Mouse (Mus musculus): ENCODE data around the gene Musk. TPM values are rescaled to one million over a fixed set of nuclear protein-coding genes. Genes with fewer than 3 reads are reported as not detected.

Musk gene
- polyA plus RNA-seq, 1 experiment from 2014 or later = not detected

GRCm38 (mm10) chr4:58373599-58373998 is 87.8 kb downstream of the Musk start:
- no peak overlapping the region for H3K27ac ChIP-seq (ENCODE audit: low read length)
- H3K36me3 ChIP-seq (ENCODE audit: control insufficient read depth, insufficient read depth) = no peaks in the 10 kb centered on the region
- no peaks in the 10 kb centered on the region for H3K27me3 ChIP-seq (replicated peaks; ENCODE audit: control insufficient read depth, insufficient read depth, low read length)
- no peak for ATAC-seq
- 91% methylated on average over 10 of the region's 10 CpGs for WGBS
- H3K4me1 ChIP-seq (replicated peaks; ENCODE audit: control insufficient read depth, insufficient read depth, low read length) = no peaks in the 10 kb centered on the region
- no peak overlapping the region for H3K9ac ChIP-seq (replicated peaks; ENCODE audit: low read depth, low read length)
- H3K9me3 ChIP-seq (ENCODE audit: control insufficient read depth, low read length) = no peaks in the 10 kb centered on the region
- H3K4me3 ChIP-seq (replicated peaks; ENCODE audit: low read length) = no peak overlapping the region
- no peak overlapping the region for H3K4me2 ChIP-seq (ENCODE audit: low read length)

DNA sequence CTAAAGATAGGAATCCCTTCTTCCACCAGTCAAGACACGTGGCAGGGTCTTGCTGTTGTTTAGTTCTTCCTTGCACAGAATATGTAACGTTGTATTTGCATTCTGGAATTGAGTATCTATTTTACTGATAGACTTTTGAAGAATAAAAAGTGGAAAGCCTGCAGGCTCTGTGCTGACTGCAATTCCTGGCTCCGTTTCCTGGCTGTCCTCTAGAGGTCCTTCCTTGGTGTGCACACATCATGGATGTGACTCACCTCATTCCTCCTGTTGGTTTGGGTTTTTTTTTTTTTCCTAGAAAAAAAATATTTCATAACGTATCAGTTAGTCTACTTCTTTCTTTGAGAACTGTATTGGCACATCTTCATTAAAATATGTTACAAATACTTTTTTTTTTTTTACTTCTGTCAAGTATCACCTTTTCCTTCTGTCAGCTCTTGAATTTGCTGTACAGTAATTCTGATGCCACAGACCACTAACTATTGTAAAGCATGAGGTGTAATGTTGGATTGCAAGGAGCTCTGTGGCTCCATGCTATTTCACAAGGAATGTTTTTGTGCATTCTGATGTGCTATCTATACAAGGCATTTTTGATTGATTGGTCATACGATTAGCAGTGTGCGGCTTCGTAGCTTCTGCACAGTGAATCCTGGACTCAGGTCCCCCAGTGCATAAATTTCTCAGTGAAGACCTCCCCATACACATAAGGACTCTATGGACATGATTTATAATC is 88.5 kb downstream of the Musk start:
- H3K9me3 ChIP-seq (ENCODE audit: control insufficient read depth, low read length) = no peaks in the 10 kb centered on the region
- ATAC-seq = no peak
- H3K4me3 ChIP-seq (replicated peaks; ENCODE audit: low read length) = no peak overlapping the region
- 88% methylated on average over 7 of the region's 7 CpGs for WGBS
- no peak overlapping the region for H3K4me2 ChIP-seq (ENCODE audit: low read length)
- H3K27ac ChIP-seq (ENCODE audit: low read length) = no peak overlapping the region
- H3K9ac ChIP-seq (replicated peaks; ENCODE audit: low read depth, low read length) = no peak overlapping the region
- no peaks in the 10 kb centered on the region for H3K27me3 ChIP-seq (replicated peaks; ENCODE audit: control insufficient read depth, insufficient read depth, low read length)
- H3K4me1 ChIP-seq (replicated peaks; ENCODE audit: control insufficient read depth, insufficient read depth, low read length) = no peaks in the 10 kb centered on the region
- H3K36me3 ChIP-seq (ENCODE audit: control insufficient read depth, insufficient read depth) = no peaks in the 10 kb centered on the region

DNA sequence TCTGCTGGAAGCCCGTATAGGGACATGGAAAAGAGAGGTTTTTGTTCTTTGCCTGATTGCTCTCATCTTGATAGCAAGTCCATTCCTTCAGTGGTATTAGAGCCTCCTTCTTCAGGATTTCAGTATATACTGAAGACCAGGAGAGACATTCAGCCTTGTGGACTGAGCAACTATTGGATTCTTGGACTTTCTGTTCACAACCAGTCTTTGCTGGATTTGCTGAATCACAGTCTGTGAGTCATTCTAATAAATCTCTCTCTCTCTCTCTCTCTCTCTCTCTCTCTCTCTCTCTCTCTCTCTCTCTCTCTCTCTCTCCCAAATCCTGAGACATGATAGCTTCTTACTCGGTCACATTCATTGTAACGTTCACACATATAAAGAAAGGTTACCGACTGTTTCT is 93.4 kb downstream of the Musk start:
- WGBS = 88% methylated on average over 4 of the region's 4 CpGs
- H3K36me3 ChIP-seq (ENCODE audit: control insufficient read depth, insufficient read depth) = no peaks in the 10 kb centered on the region
- H3K9ac ChIP-seq (replicated peaks; ENCODE audit: low read depth, low read length) = no peak overlapping the region
- H3K4me3 ChIP-seq (replicated peaks; ENCODE audit: low read length) = no peak overlapping the region
- no peaks in the 10 kb centered on the region for H3K27me3 ChIP-seq (replicated peaks; ENCODE audit: control insufficient read depth, insufficient read depth, low read length)
- H3K4me1 ChIP-seq (replicated peaks; ENCODE audit: control insufficient read depth, insufficient read depth, low read length) = no peaks in the 10 kb centered on the region
- no peak for ATAC-seq
- no peak overlapping the region for H3K4me2 ChIP-seq (ENCODE audit: low read length)
- no peaks in the 10 kb centered on the region for H3K9me3 ChIP-seq (ENCODE audit: control insufficient read depth, low read length)
- H3K27ac ChIP-seq (ENCODE audit: low read length) = no peak overlapping the region

DNA sequence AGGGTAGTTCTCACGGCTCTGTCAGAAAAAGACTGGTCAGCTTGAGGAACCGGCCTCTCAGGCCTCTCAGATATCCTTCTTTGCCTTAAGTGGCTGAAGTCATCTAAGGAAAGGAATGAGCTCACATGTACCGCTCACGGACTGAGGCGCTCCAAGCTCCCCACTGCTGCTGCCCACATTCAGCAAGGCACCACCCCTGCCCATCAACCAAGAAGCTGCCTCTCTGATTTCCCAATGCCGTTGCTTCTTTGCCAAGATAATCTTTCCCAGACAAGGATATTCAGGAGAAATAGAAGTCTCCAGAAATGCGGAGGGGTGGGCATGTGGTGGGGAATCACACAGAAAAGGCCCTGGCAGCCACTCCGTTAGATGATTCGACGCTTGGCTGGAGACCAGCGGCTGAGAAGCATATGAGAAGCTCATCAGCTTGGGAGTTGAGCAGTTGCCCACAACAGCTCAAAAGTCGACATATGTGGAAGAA is 115.1 kb downstream of the Musk start:
- Histone ChIP-seq H3K36me3 (ENCODE audit: control insufficient read depth, insufficient read depth) (no peaks in the 10 kb centered on the region), H3K4me3 (replicated peaks; ENCODE audit: low read length) (no peak overlapping the region), H3K27ac (ENCODE audit: low read length) (no peak overlapping the region), H3K9me3 (ENCODE audit: control insufficient read depth, low read length) (no peaks in the 10 kb centered on the region), H3K4me1 (replicated peaks; ENCODE audit: control insufficient read depth, insufficient read depth, low read length) (peaks cover 7% of the 10 kb centered on the region; the same call in 1 of the 2 replicates), H3K27me3 (replicated peaks; ENCODE audit: control insufficient read depth, insufficient read depth, low read length) (no peaks in the 10 kb centered on the region), H3K9ac (replicated peaks; ENCODE audit: low read depth, low read length) (no peak overlapping the region), H3K4me2 (ENCODE audit: low read length) (no peak overlapping the region)
- WGBS = 70% methylated on average over 12 of the region's 12 CpGs
- ATAC-seq = peak; percentile 93

DNA sequence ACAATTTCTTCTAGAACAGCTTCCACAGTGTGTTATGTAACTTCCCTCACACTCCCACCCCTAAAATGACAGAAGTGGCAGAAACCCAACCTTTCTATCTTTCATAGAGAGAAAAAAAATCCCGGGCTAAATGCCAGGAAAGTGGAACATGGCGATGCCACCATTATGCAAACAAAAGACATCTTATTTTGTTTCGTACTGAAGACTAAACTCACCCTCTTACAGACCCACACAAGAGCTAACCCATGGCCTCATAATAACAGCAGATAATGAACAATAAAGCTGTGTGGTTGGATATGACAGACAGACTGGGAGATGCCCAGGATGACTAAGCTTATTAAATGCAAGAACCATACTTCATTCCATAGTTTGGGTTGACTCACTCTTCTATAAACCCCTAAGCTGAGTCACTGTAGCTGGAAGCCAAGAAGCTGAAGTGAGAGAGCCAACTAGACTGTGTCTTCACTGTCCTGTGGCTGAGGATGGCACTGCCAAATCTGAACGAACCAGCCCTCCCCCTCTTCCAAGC is 116.3 kb downstream of the Musk start:
- 0 out of 2 replicates have a peak, but pooled peaks have one; percentile 31 for ATAC-seq
- no peak overlapping the region for H3K4me2 ChIP-seq (ENCODE audit: low read length)
- 60% methylated on average over 4 of the region's 4 CpGs for whole genome bisulfite sequencing

DNA sequence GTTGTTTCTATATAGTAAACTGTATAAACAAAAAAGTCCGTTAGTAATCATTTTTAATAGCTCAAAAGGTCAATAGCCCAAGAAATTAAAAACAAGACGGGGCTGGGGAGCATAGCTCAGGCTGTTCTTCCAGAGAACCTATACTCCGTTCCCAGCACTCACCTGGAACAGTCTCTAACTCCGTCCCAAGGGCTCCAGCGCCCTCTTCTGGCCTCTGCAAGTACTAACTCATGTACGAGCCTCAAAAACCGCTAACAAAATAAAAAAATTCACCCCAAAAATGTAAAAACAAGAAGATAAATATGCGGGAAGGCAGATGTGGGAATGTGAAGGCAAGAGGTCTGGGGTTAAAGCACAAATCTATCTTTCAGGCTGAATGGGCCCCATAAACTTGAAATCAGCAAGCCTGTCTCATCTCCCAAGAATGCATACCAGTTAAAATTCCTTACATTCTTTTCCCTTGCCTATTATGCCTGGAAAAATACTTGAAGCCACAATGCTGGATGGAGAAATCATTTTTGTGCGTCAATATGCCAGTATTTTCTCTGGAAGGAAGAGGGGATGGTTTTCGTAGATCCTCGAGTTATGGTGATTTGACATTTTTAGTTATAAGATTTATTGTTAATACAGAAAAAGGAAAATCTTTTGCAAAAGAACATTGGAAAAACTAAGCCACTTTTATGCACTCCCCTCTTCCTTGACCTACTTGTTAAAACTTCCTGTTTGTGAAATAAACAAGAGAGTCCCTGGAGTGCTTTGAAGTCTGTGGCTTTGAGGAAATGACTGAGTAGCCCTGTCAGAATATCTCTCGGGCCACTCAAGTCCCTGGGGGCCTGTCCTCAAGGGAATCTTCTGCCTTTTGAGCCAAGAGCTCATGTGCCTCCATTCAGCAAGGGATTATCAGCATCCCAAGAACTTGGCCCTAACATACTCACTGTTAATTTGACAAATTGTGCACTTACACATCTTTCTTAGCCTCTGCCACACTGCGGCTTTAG is 127.7 kb downstream of the Musk start:
- ATAC-seq = no peak
- 83% methylated on average over 13 of the region's 13 CpGs for WGBS

More for the DNA sequence above, 116.3 kb downstream of the Musk start:
- no peak overlapping the region for H3K27ac ChIP-seq (ENCODE audit: low read length)
- peaks cover 7% of the 10 kb centered on the region; the same call in 1 of the 2 replicates for H3K4me1 ChIP-seq (replicated peaks; ENCODE audit: control insufficient read depth, insufficient read depth, low read length)
- no peak overlapping the region for H3K9ac ChIP-seq (replicated peaks; ENCODE audit: low read depth, low read length)
- H3K4me3 ChIP-seq (replicated peaks; ENCODE audit: low read length) = no peak overlapping the region
- no peaks in the 10 kb centered on the region for H3K27me3 ChIP-seq (replicated peaks; ENCODE audit: control insufficient read depth, insufficient read depth, low read length)
- H3K9me3 ChIP-seq (ENCODE audit: control insufficient read depth, low read length) = no peaks in the 10 kb centered on the region
- no peaks in the 10 kb centered on the region for H3K36me3 ChIP-seq (ENCODE audit: control insufficient read depth, insufficient read depth)

DNA sequence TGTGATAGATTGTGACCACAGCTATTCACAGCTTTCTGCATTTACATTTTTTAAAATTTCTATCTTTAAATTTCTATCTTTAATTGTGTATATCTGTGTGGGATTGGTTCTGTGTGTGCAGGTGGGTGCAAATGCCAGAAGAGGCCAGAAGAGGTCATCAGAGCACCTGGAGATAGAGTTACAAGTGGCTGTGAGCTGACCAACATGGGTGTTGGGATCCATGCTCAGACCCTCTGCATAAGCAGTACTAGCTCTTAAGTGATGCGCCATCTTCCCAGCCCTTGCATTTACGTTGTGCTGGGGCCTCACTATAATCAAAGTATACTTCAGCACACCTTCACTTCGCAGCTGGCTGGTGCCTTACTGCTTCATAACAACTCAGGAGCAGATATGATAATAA is 129.8 kb downstream of the Musk start:
- Histone ChIP-seq H3K36me3 (ENCODE audit: control insufficient read depth, insufficient read depth) (no peaks in the 10 kb centered on the region), H3K4me2 (ENCODE audit: low read length) (no peak overlapping the region)
- WGBS = 92% methylated on average over 3 of the region's 3 CpGs

More for the DNA sequence above, 127.7 kb downstream of the Musk start:
- no peak overlapping the region for H3K9ac ChIP-seq (replicated peaks; ENCODE audit: low read depth, low read length)
- H3K4me1 ChIP-seq (replicated peaks; ENCODE audit: control insufficient read depth, insufficient read depth, low read length) = peaks cover 5% of the 10 kb centered on the region; the same call in 1 of the 2 replicates
- H3K4me2 ChIP-seq (ENCODE audit: low read length) = no peak overlapping the region
- H3K36me3 ChIP-seq (ENCODE audit: control insufficient read depth, insufficient read depth) = no peaks in the 10 kb centered on the region
- no peak overlapping the region for H3K4me3 ChIP-seq (replicated peaks; ENCODE audit: low read length)
- H3K27me3 ChIP-seq (replicated peaks; ENCODE audit: control insufficient read depth, insufficient read depth, low read length) = no peaks in the 10 kb centered on the region
- H3K9me3 ChIP-seq (ENCODE audit: control insufficient read depth, low read length) = no peaks in the 10 kb centered on the region; the same call in 1 of the 2 replicates
- H3K27ac ChIP-seq (ENCODE audit: low read length) = no peak overlapping the region

DNA sequence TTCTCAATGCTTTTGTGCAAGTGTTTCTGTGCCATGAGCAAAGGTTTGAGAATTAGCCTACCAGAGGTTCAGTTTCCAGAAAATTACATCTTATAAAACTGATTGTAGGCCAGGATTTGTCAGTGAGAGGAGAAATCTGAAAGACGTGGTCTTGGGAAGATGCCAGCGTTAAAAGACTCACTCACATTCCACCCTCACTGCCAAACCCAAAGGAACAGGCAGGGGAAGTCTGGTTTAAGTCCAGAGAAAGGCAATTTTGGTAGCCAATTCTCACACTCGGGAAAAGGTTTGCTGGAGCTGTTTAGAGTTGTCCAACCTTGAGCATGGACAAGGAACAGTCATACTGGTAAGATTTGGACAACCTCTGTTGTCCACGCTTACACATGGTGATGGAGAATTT is 131.6 kb downstream of the Musk start:
- Histone ChIP-seq H3K9me3 (ENCODE audit: control insufficient read depth, low read length) (no peaks in the 10 kb centered on the region; the same call in 1 of the 2 replicates), H3K27me3 (replicated peaks; ENCODE audit: control insufficient read depth, insufficient read depth, low read length) (no peaks in the 10 kb centered on the region), H3K4me2 (ENCODE audit: low read length) (no peak overlapping the region), H3K36me3 (ENCODE audit: control insufficient read depth, insufficient read depth) (no peaks in the 10 kb centered on the region), H3K9ac (replicated peaks; ENCODE audit: low read depth, low read length) (no peak overlapping the region), H3K27ac (ENCODE audit: low read length) (no peak overlapping the region), H3K4me3 (replicated peaks; ENCODE audit: low read length) (no peak overlapping the region), H3K4me1 (replicated peaks; ENCODE audit: control insufficient read depth, insufficient read depth, low read length) (peaks cover 5% of the 10 kb centered on the region; the same call in 1 of the 2 replicates)
- WGBS = 60% methylated on average over 4 of the region's 4 CpGs
- no peak for ATAC-seq

More for the DNA sequence above, 129.8 kb downstream of the Musk start:
- no peaks in the 10 kb centered on the region; the same call in 1 of the 2 replicates for H3K9me3 ChIP-seq (ENCODE audit: control insufficient read depth, low read length)
- H3K27me3 ChIP-seq (replicated peaks; ENCODE audit: control insufficient read depth, insufficient read depth, low read length) = no peaks in the 10 kb centered on the region
- H3K4me1 ChIP-seq (replicated peaks; ENCODE audit: control insufficient read depth, insufficient read depth, low read length) = peaks cover 5% of the 10 kb centered on the region; the same call in 1 of the 2 replicates
- no peak overlapping the region for H3K27ac ChIP-seq (ENCODE audit: low read length)
- ATAC-seq = no peak
- H3K4me3 ChIP-seq (replicated peaks; ENCODE audit: low read length) = no peak overlapping the region
- H3K9ac ChIP-seq (replicated peaks; ENCODE audit: low read depth, low read length) = no peak overlapping the region

GRCm38 (mm10) chr4:58419225-58419624 is 133.5 kb downstream of the Musk start:
- ATAC-seq = no peak
- Histone ChIP-seq H3K9me3 (ENCODE audit: control insufficient read depth, low read length) (no peaks in the 10 kb centered on the region), H3K27me3 (replicated peaks; ENCODE audit: control insufficient read depth, insufficient read depth, low read length) (no peaks in the 10 kb centered on the region), H3K4me1 (replicated peaks; ENCODE audit: control insufficient read depth, insufficient read depth, low read length) (peaks cover 10% of the 10 kb centered on the region; the same call in 1 of the 2 replicates), H3K36me3 (ENCODE audit: control insufficient read depth, insufficient read depth) (no peaks in the 10 kb centered on the region), H3K9ac (replicated peaks; ENCODE audit: low read depth, low read length) (no peak overlapping the region), H3K27ac (ENCODE audit: low read length) (no peak overlapping the region), H3K4me2 (ENCODE audit: low read length) (no peak overlapping the region), H3K4me3 (replicated peaks; ENCODE audit: low read length) (no peak overlapping the region)
- WGBS = 45% methylated on average over 5 of the region's 5 CpGs
